Mouse (Mus musculus): Measurements from ENCODE around the gene Myadm.

The Myadm gene

DNA sequence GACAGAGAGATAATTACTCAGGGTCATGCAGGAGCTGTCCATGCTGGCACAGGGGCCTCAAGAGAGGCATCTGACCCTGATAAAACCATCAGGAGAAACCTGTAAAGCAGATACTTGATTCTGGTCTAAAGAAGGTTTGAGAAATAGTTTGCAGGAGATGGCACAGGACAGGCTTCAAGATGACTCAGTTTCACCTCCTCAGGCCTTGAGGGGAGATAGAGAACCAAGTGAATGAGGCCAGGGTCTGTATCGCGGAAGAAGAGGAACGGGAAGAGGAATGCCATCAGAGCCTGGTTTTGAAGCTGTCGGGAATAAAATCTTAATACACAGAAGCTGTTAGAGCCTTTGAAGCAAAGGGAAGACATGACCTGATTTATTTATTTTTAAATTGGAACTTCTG is 28.8 kb downstream of the Myadm start:
- DNase-seq (ENCODE audit: low spot score), result no peak

DNA sequence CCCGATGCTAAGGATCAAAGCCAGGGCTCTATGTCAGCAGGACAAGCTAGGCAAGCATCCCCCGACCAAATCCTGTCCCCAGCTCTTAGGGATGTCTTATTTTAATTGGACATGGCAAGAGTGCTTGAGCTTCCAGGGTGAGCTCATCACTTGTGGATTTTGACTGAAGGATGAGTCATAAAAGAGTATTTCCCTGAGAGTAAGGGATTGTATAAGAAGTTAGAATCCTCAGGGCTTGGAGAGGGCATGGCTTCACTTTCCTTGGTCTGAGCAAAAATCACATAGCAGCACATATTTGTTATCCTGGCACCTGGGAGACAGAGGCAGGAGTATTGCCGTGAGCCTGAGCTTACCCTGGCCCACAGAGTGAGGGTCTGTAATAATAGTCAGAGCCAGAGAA is 32.0 kb downstream of the Myadm start:
- DNase-seq (ENCODE audit: low spot score), result no peak

DNA sequence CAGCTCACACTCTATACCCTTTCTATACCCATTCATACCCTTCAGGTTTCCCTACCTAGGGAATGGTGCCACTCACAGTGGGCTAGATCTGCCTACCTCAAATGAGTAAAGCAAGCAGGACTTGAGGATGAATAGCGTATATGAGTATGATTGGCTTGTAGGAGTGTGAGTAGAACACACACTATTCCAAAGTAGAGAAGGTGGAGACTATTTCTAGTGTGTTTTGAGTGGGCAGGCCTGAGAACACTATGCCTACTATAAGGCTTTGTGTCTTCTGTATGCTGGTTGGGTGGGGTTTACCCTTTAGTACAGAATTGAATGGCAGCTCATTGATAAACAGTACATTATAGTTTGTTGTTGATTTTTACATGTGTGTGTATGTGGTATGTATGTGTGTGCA is 34.9 kb downstream of the Myadm start:
- no peak for DNase-seq (ENCODE audit: low spot score)

DNA sequence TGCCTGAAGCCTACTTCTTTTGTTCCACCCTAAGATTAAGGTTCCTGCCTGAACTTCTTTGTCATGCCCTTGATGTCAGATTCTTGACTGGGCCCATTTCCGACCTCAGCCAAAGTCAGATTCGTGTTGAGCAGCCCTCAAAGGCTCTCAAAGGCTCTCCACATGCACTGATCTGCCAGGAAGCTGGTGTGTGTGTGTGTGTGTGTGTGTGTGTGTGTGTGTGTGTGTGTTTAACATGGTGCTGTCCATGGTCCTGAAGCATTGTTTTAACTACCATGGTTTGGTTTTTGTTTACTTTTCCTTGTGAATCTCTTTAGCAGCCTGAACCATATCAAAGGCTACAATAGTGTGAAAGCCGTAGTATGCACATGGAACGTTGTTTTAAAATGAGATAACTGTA is 39.1 kb downstream of the Myadm start:
- peak; percentile 58 for DNase-seq (ENCODE audit: low spot score)

DNA sequence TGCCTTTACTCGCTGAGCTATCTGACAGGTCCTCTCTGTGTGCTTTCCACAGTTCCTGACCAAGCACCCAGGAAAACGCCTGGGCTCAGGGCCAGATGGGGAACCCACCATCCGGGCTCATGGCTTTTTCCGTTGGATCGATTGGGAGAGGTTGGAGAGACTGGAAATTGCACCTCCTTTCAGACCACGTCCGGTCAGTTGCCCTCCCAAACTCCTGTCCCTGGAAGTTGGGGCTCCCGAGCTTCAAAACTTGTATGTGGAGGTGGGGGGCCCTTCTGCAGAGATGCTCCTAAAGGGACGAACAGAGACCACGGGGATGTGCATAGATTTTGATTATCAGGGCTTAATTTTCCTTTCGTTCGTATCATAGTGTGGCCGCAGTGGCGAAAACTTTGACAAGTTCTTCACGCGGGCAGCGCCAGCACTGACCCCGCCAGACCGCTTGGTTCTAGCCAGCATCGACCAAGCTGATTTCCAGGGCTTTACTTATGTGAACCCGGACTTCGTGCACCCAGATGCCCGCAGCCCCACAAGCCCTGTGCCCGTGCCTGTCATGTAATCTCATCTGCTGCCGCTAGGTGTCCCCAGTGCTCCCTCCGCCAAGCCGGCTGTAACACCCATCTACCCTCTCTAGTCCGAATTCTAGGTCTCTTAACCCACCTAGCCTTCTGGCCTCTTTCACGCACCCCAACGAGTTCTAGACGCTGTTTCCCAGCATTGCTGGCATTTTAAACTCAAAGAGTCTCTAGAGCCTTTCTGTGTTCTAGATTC is 41.1 kb downstream of the Myadm start:
- DNase-seq (ENCODE audit: low spot score), result peak; percentile 70

DNA sequence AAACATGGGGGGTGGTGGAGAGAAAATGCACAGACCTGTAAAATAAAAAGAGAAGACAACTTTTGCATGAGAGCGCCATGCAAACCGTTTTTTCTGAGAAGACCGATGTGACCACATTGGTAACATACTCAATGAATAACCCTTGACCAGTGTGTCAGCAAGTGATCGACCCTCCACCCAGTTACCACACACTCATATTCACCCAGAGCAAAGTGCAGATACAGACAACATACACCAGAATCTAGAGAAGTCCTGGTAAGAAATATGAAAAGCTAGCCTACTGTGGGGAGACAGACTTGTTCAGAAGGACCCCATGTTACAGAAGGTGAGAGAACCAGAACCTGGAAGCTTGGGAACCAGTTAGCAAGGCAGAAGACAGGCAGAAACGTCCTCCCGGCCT is 42.3 kb downstream of the Myadm start:
- DNase-seq (ENCODE audit: low spot score), result peak; percentile 71

DNA sequence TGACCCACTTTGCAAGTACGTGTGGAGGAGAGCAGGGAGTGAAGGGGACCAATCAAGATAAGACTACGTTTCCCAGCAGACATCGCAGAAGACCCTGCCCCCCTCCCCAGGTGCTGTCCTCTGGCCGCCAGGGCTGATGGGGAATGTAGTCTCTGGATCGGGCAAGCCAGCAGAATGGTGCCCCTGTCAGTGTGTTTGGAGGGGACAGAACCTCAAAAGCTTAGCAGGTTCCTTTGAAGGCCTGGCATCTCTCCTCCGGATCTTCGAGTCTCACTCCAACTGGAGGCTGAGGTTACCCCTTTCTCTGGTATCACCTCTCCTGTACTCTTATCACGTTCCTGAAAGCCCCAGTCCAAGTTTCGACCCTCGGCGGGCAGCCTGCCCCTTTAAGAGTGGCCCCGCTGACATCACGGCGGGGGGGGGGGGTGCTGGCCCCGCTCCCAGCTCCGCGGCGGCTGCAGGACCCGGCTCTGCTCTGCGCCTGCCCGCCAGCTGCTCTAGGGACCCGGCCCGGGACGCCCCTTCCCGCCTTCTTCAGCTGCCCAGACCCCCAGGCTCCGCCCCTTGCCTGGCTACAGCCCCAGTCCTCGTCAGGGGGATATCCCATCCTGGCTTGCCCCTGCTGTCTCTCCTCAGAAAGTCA is 42.8 kb downstream of the Myadm start:
- DNase-seq (ENCODE audit: low spot score), result no peak

DNA sequence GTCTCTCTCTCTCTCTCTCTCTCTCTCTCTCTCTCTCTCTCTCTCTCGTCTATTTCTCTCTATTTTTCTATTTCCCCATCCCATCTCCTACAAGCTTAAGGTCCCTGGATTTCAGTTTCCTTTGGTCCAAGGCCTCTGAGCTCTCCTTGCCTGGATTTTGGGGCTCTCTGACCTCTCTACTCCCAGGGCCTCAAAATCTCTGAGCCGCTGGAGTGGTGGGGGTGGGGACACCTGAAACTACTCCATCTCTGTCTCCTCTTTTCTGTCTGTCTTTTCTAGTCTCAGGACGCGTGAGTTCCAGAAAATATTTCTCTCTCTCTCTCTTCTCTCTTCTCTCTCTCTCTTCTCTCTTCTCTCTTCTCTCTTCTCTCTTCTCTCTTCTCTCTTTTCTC is 43.3 kb downstream of the Myadm start:
- DNase-seq (ENCODE audit: low spot score), result peak; percentile 4

DNA sequence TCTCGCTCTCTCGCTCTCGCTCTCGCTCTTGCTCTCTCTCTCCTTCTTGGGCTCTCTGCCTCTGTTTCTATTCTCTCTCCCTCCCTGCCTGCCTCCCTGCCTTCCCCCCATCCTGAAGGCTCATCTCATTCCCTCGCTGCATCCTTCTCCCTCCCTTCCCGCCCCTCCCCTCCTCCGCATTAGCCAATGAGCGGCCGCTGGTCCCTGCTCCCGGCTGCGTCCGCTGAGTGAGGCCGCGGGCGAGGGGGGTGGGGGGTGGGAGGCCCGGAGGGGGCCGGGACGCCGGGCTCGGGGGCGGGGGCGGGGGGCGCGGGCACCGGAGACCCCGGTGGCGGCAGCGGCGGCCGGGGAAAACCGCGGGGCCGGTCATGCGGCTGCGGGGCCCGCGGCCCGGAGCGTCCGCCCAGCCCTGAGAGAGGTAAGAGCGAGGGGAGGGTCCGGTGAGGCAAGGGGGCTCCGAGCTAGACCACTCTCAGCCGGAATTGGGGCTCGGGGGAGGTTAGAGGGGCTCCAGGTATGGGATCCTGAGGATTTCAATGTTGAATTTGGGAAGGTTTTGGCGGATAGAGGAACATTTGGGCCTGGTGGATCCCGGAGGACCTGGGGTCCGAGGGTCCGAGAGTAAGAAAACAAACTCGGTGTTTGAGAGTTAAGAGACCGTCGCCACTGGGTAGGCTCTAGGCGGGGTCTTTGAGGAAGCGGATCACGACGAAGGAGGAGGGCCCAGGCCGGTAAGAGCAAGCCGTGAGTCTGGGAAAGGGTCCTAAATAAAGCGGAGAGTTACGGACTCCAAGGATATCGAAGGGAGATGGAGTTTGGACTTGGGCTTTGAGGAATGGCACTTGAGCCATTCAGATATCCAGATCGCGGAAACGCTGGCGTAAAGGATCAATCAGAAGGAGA is 44.0 kb downstream of the Myadm start, which contains the start of gene Cacng7:
Cacng7 (plus strand) TSS at position 337 of the 903 bp plus-strand sequence.
- DNase-seq (ENCODE audit: low spot score), result peak; percentile 7

DNA sequence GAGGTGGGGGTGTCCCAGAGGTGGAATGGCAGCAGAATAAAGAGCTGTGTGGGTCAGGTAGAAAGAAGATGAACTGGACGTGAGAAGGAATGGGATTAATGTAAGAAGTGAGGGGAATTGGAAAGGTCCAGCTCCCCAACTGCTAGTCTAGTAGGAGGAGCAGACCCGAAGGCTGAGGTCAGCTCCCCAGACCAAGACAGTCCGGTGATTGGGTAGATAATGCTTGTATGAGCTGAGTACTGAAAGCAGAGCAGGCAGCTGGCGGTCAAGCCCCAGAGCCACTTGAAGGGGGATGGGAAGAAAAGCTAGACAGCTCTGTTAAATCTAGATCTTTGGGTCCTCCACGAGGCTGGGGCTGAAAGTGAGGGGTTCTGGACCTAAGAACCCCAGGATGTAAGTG is 44.7 kb downstream of the Myadm start:
- no peak for DNase-seq (ENCODE audit: low spot score)

DNA sequence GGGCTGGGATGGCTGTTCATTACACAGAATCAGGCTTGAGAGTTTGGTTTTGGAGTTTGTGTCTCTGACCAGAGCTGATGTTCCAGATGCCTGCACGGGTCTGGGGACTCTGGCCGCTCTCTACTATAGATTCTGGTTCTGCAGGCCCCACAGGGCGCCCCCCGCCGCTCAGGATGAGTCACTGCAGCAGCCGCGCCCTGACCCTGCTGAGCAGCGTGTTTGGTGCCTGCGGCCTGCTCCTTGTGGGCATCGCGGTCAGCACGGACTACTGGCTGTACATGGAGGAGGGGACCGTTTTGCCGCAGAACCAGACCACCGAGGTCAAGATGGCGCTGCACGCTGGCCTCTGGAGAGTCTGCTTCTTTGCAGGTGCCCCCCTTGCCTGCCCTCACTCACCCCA is 47.5 kb downstream of the Myadm start:
- no peak for DNase-seq (ENCODE audit: low spot score)

DNA sequence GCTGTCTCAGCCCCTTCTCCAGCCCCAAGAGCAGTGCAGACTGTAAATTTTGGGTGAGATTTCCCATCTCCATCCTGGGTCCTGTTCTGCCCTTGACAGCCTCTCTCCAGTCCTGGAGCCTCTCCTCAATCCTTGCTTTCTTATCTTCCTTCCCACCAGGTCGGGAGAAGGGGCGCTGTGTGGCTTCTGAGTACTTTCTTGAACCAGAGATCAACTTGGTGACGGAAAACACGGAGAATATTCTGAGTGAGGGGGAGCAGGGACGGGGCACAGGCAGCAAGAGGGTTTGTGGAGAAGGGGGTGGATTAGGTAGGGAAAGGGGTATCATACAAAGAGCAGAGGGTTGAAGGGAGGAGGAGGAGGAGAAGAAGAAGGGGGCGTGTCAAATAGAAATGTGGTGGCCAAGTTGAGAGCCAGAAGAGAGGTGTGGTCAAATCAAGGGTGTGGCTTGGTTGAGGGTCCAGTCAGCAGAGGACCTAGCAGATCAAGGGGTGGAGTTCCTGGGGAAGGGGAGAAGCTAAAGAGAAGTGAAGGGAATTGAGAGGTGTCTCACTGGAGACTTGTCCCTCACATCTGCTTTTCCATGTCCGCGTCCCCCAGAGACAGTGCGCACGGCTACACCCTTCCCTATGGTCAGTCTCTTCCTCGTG is 49.5 kb downstream of the Myadm start:
- DNase-seq (ENCODE audit: low spot score), result no peak

DNA sequence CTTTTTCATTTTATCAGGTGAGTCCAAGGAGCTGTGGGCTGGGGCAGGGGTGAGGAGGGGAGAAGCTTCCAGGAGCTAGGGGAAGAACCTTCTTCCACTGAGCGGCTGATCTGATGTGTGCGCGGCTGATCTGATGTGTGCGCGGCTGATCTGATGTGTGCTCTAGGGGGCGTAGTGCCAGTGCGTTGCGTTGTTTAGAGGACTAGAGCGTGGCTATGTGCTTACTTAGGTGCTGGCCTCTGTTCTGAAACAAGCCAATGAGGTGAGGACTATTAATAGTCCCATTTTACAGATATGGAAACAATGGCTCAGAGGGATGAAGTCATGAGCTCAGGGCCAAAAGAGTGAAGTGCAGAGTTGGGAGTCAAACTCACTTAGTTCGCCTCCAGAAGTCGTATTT is 50.1 kb downstream of the Myadm start:
- DNase-seq (ENCODE audit: low spot score), result no peak

DNA sequence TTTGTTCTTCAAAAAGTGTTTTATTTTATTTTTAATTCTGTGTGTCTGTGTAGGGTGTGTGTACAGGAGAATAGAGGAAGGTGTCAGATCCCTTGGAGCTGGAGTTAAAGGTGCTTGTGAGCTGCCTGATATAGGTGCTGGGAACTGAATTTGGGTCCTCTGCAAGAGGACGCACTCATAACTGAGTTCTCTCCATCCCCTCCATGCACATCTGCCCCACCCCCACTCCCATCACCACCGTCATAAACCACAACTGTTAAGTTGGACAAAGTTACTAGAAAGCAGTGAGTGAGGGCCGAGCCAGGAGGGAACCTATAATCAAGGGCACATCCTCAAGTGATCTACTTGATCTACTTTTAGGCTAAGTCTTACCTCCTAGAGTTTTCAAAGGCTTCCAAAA is 55.0 kb downstream of the Myadm start:
- DNase-seq (ENCODE audit: low spot score), result no peak

DNA sequence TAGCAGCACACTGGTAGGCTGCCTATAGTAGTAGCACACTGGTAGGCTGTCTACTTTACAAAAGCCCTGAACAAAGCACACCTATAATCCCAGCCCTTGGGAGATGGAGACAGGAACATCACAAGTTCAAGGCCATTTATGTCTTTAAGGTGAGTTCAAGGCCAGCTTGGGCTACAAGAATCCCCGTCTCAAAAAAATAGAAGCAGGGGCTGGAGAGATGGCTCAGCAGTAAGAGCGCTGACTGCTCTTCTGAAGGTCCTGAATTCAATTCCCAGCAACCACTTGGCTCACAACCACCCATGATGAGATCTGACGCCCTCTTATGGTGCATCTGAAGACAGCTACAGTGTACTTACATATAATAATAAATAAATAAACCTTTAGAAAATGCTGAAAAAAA is 56.4 kb downstream of the Myadm start:
- no peak for DNase-seq (ENCODE audit: low spot score)

DNA sequence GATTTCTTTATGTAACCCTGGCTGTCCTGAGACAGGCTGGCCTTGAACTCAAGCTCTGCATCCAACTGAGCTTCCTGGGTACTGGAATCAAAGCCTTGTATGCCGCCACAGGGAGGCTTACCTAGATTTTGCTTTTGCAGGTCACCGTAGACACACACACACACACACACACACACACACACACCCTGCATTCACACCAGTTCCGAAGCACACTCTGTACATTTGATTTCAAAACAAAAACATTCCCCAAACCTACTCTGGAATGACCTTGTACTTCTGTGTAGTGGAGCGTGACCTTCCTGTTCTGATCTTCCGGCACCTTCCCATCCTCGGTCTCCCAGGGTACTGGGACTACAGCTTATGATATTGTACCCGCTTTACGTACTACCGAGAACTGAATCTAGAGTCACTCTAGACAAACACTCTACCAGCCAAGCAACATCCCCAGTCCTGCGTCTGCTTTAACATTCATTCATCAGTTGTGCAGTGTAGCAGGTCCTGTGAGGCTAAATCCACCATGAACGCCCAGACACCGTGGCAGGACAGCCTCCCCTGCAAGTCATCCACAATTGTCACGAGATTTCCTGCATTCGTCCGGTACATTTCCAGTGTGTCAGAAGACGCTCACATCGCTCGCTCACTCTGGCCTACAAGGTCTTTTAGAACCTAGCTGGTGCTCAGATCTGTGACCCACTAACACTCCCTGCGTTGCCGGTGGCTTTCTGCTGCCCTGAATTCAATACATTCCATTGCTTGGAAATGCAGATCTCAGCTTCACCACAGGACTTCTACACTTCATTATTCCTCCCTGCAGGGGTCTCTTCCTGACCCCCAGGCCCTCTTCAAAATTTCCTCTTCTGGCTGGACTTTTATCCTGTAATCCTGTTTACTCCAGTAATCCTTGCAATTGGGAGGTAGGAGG is 58.7 kb downstream of the Myadm start:
- DNase-seq (ENCODE audit: low spot score), result no peak

DNA sequence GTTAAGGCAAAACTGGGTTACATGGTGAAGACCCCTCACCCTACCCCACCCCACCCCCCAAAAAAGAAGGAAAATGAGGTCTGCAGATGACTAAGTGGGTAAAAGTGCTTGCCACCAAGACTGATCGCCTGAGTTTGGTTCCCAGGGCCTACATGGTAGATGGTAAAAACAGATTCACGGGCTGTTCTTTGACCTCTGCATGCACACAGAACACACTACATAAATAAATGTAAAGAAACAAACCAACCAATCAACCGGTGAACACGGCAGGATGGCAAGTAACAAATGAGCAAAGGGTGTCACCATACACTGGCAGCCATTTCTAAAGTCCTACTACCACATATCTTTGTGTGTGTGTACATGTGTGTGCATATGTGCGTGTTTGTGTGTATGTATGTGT is 59.4 kb downstream of the Myadm start:
- no peak for DNase-seq (ENCODE audit: low spot score)

DNA sequence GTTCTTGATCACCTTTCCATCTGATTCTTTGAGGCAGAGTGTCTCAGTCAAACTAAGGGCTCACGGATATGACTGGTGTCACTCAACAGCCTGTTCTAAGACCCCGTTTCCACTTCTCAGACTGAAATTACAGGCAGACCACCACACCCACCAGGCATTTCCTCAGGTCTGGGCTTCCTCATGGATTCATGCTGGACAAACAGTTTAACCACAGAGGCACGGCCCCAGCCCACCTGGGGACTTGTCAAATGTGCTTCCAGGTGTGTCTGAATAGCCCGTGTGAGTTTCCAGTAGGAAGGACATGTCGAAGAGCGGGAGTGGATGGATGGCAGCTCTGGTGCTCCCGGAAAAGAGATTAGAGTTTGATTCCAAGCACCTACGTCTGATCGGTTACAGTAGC is 60.9 kb downstream of the Myadm start:
- DNase-seq (ENCODE audit: low spot score), result no peak
